Mouse (Mus musculus) layer of hippocampus, adult 8-10 months (tissue): Measurements from ENCODE around the gene Creb3l1. TPM values are rescaled to one million over a fixed set of nuclear protein-coding genes. Genes with fewer than 3 reads are reported as not detected.

Experiments
- DNase-seq, 2 experiments: peaks; one replicate each; pipeline ENCODE4 v3.0.0; 2022; ENCODE audit warnings: low spot score in 2 of 2
- total RNA-seq, 4 experiments: library from RNA; stranded (reverse); gene quantifications; 2 replicates each; pipeline ENCODE4 v1.2.4; 2022

Gene Creb3l1
- total RNA-seq, 4 experiments from 2014 or later = 2.5 to 2.8 (median 2.7) TPM

DNA sequence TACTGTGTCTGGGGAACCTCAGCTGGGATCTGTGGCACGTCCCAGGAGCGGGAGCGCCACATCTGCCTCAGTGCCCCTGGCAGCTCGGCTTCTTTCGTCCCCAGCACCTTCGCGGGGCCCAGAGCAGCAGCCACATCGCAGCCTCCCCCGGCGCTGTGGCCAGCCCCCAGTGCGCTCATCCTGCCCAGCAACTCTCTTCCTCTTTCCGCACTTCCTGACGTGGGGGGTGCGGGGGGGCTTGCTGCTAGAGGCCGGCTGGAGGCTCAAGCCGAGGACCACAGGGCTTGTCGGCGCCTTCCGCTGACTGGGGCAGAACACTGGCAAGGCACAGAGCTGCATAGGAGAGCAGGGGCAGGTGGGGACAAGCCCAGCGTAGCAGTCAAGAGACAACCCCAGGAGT is 58.9 kb downstream of the Creb3l1 start:
- DNase-seq = no peak

DNA sequence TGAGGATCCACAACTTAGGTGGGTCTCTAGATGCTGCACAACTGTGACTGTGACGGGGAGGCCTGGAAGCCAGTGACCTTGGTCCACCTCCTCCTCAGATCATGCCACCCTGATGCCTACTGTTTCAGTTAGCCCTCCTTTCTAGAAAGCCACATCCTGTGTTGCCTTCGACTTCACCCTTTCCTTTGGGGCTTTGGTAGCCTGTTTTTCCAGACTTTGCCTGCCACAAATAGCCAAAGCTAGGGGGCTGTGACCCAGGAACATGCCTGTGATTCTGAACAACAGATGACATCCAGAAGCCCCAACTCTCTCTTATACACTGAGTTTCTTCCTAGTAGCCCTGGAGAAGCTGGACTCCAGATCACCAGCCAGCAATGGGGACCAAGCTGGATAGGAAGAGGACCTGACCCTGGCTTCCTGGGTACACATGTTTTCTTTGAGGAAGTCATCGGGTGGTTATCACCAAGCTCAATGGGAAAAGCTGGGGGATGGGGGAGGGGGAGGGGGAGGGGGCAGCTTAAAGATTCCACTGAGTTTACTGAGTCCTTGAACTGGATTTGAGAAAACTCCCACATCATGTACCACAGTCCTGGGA is 59.6 kb downstream of the Creb3l1 start:
- DNase-seq = no peak

DNA sequence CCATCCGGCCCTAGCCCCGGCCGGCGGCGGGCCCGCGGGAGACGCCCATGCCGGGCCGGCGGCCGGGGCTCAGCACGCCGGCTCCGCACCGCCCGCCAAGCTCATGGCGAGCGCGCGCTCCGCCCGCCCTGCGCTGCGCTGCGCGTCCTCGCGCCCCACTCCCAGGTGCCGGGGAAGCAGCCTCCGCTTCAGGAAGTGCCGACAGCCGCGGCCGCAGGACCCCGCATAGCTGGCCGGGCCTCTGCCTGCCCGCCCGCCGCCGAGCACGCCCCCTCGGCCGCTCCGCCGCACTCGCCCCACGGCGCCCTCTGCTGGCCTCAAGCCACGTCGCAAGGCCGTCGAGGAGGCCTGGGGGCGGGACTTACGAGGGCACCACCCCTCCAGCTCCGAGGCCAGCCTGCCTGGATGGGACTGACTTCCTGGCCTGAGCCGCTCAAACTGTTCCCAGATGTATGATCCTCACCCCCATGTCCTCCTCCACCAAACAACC is 60.8 kb downstream of the Creb3l1 start:
- peak; percentile 89 to 93 for DNase-seq

DNA sequence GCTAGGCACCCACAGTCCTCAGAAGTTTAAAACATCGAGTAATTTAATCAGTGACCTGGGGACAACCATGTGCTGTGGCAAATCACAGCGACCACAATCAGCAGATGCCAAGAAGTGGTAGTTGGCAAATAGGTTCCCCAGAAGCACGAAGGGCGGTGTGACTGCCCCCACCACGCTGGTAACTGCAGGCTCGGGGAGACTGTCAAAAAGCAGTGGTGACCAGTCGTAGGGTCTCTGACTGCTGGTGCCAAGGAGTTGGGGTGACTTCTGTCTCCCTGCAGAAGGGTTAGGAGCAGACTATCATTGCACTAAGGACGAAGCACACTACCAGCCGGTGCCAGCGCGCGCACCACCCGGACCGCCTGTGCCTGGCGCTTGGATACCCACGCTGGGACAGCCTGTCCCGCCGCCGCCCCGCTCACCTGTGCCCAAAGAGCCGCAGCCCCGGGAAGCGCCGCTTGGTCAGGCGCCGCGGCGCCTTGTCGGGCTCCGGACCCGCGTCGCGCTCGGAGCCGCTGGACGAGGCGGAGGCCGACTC is 61.4 kb downstream of the Creb3l1 start:
- no peak for DNase-seq

DNA sequence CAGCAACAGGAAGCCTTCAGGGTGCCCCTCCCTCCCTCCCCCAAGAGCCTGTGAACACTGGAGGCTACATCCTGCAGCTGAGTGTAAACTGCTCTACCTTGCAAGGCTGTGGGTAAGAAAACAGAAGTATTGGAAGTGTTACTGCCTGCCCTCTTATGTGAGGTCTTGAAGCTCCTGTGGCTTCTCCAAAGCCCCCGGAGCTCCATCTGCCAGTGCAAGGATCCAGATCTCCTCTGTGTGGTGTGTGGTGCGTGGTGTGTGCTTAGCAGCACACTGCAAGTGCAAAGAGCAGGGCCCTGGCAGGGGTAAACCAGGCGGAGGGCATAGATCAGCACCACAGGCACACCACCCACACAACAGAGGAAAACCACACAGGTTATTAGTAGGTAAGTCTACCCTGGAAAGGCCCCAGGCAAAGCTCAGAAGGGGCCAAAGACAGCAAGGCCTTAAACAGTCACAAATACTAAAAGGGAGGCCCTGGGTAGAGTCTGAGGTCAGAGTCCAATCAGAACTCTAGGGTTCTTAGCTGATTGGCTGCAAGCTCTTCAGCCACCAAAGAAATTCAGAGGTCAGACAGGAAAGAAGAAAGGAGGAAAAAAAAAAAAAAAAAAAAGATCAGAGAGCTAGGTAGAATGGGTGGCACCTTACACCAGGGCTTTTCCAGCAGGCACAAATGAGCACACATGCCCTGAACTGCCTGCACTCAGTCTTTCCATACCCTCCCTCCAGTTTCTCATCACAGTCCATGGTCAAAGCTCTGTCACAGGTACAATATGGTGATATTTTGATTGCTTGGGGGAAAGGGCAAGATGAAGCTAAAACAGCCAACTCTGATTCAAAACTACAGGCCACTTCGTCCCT is 62.2 kb downstream of the Creb3l1 start:
- no peak for DNase-seq

DNA sequence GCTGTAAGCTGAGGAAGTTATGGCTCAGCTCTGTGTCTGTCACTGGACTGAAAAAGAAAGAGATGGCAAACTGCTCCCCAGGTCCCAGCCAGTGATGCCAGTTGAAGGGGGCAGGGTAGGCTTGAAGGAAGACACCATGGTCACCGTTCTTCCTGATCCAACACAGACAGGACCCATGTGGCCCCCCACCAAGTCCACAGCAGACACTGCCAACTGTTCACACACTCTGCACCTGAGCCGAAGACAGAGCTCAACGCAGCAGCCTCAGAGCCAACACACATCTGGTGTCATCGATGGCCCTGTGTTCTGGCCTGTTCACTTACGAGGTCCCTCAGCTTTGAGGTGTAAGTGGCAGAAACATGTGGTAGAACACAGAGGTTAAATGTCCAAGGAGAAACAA is 63.8 kb downstream of the Creb3l1 start:
- no peak for DNase-seq

DNA sequence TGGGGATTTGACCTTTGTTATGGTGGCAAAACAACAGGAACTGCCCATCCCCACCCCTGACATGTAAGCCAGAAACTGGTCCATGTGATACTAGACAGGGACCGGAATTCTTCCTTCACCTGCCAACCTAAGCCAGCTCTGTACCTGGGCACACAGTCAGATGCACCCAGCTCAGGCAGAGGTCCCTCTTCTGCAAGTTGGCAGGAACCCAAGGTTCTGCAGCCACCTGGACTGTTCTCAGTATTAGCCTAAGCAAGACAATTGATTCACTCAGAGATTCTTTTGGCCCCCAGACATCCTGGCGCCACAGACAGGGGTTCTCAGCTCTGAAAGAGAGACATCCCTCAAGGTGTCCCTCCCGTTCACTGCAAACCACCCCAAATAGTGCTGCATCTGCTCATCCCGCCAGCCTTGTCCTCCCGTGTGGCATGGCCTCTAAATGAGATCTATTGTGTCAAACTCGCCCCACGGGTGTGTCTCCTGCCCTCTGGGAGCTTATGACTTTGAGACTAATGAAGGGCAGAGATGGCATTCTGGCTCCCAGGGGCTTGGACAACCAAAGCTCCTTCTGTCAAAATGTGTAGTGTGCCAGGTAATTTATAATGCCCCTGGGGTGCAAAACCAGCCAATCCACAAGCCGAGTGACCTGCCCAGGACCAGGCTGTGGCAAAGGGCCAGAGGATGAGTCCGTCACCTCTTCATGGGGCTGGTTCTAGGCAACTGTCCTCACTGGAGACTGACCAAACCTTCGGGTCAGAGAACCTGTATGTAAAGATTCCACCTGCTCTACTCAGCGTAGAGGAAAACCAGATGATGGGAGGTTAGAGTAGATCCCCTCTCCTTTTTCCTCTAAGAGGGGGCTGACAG is 64.5 kb downstream of the Creb3l1 start:
- no peak for DNase-seq

DNA sequence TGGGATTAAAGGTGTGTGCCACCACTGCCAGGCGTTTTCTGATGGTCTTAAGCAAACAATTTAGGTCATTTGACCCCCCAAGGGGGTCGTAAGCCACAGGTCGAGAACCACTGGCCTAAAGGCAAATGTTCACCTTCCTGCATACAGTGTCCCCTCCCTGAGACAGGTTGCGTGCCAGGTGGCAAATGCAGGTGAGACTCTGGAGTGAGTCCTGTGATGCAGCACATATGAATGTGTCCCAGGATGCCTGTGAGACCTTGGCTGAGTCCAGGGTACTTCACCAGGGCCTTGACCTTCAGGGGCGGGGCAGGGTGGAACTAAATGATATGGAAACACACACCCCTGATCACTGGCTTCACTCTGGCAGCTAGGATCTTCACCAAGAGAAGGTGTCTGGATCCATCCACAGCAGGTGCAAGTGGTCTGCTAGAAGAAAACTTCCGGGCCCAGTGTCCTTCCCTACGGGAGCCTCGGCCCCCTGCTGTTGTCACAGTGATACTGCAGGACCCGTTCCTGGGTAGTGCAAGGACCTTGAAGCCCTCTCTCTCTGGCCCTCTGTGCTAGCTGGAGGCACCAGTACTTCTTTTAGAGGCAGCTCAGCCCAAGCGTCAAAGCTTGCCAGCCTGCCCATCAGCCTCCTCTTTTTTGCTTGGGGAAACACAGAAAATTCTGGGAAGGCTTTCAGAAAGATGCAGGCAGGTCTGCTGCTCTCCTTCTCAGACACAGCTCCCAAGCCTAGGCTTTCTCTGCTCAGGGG is 65.4 kb downstream of the Creb3l1 start:
- no peak for DNase-seq

DNA sequence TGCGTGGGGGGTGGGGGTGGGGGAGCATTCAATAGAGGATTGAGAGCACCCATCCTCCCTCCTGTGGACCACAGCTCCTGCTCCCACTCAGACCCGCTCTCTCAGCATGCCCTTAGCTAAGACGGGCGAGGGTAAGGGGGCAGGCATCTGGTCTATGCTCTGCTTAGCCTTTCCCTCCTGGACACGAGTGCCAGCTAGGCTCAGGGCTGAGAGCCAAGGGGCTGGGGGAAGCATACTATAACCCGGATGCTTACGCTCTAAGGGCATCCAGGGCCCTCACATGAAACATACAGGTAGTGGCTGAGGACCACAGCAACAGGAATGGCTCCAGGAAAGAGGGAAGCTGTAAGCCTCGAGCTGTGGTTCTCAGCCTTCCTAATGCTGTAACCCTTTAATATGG is 66.3 kb downstream of the Creb3l1 start:
- no peak for DNase-seq

DNA sequence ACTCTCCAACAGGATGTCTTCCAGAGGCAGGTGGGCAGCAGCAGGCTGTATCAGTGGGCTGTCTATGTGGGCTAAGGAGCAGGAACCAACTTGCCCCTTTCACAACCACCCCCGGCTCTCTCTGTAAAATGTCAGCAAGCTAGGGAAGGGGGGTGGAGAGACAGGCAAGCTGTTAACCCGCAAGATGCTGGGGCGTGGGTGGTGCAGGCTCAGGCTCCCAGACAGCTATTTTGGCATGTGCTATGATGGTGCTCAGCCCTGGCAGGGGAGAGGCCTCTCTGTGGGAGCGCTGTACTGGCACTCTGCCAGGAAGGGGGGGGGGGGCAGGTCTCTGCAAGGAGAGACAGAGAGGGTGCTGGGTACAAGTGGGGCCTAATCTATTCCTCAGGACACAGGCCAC is 67.2 kb downstream of the Creb3l1 start:
- peak; percentile 88 to 90 for DNase-seq

DNA sequence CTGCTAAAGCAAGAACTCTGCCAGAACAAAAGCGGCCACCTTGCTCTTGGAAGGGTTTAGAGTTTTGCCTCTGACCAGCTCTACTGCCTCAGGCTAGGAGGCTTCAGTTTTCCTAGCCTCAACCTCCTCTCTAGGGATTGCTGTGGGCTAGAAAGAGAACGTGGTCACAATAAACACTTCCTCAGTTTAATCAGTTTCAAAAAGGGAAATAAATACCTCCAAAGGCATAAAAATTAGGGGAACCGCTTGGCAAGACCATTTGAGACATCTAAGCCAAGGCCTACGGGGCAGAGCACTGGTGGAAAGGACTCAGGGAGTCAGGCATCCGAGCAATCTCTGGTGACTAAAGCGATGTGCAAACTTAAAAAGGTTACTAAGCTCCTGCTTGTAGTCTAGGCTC is 68.4 kb downstream of the Creb3l1 start:
- DNase-seq = no peak

DNA sequence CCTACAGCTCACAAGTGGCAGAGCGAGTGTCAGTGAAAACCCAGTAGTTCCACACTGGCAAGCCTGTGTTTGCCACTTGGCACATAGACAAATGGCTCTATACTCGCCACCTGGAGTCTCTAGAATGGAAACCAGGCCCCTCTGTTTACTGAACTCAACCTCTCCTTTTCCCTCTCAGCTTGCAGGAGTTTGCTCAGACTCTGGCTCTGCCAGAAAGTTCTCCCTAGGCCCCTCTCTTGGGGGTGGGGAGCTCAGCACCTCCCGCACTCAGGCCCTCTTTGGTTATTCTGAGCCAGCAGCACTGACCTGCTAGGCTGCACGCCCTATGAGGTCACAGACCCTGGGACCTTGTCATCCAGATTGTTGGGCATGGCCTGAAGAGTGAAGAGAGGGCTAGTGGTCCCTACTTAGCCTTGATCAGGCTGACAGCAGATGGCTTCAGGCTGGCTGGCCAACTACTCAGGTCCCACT is 69.1 kb downstream of the Creb3l1 start:
- no peak for DNase-seq

DNA sequence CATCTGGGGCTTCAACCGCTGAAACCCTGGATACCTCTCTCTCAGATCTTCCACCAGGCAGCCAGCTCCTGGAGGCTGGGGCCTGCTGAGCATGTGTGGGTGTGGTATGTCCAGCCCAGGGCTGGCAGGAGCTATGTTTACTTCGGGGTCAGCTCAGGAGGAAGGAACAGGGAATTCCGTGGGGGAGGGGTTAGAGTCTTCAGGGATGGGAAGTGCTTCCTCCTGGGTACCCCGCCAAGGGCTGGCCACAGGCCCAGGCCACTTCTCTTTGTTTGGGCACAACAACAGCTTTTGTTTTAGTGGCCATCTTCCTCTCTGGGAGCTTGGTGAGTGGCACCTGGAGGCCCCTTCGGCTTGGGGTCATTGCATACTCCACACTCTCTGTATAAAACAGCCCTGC is 70.5 kb downstream of the Creb3l1 start:
- no peak for DNase-seq

DNA sequence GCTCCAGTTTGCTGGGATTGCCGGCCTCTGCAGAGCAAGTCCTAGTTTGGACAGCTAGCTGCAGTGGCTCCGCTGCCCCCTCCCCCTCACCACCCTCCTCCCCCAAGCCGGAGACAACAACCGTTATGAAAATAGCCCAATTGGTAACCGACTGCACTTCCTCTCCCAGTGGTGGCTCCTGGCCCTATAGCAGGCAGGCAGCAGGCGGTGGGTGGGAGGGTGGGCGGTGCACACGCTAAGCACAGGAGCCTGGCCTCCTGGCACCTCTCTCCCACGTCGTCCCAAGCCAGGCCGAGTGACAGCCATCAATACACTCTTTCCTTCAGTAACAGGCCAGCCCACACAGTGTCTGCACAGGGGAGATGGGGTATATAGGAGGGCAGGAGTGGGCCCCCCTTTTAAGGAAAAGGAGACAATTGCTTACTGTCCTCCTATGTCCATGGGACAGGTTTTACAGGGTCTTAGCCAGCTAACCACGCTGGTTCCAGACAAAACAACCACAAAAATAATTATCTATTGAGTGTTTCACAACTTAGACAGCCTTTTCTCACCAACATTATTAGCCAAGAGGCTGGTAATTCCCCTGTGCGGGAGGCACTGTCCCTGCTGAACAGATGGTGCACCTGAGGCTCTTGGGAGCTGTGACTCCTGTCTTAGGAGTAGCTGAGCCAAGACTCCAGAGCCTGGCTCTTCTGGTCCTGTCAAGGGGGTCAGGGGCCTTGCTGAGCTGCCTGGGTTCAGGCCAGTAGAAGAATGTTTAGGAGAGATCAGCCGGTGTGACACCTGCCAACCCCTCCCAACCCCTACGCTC is 73.8 kb downstream of the Creb3l1 start:
- DNase-seq = no peak

DNA sequence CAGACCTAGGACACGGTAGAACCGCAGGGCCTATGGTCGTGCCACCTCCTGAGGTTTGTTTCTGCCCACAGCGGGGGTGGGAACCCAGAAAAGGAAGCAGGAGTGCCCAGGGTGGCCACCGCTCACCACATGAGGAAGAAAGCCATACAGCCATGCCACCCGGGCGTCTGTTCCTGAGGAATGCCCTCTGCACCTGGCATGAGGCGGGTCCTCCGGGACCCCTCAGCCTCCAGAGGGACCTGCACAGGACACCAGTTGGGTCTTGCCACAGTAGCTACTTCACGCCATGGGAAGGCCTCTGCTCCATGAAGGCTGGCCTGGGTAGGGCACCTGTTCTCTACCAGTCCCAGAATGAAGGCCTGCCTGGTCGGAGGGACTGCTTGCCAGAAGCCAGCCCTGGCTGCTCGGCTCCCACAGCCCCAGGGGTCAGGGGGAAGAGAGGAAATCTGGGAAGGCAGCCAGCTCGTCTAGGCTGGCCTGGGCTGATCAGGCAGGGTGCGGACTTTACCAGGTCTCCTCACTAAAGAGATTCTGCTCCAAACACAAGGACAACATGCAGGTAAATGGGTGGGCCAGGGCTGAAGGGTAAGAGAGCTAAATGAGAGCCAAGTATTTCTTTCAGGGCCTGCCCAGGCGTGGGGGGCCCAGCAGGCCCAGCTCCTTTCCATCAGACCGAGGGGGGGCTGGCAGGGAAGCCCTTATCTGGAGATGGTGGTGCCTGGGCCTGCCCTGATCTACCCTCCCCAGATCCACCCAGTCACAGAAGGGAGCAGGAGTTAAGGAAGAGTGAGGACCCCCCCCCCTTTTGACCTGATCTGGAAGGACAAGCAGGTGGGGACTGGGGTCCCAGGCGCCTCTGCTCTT is 74.7 kb downstream of the Creb3l1 start:
- no peak for DNase-seq

DNA sequence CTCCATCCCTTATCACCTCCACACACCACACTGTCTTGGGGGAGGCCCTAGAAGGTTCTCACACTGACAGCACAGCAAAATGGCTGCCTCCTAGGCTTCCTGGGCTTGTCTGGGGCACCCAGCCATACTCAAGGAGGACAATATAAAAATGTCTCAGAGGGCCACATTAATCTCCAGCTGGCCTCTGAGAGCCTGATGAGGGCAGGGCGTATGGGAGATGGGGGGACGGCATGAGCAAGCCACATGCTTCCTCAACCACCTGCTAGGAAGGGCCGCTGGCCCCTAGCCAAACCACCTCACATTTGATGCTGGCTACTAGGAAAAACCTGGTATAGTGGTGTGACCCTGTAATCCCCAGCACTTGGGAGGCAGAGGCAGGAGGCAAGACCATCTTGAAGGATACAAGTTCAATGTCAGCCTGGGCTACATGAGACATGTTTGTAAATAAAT is 75.5 kb downstream of the Creb3l1 start:
- no peak for DNase-seq

DNA sequence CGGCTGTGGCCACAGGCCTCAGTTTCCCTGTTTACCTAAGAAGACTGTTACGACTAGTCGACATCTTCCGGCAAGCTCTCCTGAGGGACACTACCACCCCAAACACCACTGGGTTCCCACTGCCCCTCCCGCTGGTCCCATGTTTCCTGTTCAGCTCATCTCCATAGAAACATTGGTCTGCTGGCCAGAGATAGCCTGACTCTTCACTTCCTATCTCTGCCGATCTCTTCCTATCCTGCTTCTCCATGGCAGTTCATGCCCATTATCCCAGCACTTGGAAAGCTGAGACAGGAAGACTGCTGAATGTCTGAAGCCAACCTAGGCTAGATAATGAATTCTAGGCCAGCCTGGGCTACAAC is 76.2 kb downstream of the Creb3l1 start:
- DNase-seq = no peak

DNA sequence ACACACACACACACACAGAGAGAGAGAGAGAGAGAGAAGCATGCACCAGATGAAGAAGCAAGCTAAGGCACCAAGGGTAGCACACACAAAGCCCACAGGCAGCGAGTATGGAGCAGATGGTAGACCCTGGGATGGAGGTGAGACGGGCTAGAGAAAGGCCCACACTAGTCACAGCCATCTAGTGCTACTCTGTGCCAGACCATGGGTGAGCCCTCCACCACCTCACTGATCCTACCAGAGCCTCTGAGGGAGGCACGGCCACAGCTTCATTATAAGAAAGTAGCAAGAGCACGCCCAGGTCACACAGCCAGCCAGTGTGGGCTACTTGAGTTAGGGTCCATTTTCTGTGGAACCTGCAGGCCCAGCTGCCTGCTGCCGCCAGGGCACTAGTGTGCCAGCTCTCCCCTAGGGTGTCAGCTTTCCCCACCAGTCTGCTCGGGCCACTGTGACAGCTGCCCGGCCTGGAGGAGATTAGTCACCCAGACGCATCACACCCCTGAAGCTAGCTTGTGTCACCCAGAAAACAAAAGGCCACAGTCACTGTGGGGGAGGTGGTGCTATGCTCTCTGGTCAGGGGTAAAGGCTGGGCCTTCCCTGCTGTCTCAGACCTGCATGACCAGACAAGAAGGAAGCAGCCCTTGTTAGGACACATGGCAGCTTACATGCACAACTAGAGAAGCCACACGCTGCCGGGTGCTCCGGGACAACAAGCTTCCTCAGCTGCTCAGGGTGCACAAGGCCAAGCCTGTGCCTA is 76.7 kb downstream of the Creb3l1 start:
- DNase-seq = no peak
